Mouse (Mus musculus) myocyte (in vitro differentiated cells): ENCODE results near the gene Lamb2. TPM values are rescaled to one million over a fixed set of nuclear protein-coding genes. Genes with fewer than 3 reads are reported as not detected.

Experiments used
- H3K27me3 ChIP-seq: one replicate; pipeline ENCODE4 v1.6.1; 2011; ENCODE audit not compliant: control insufficient read depth, insufficient read depth, insufficient read length
- H3K36me3 ChIP-seq: one replicate; pipeline ENCODE4 v1.6.1; 2011; ENCODE audit not compliant: control insufficient read depth, insufficient read depth
- H3K4me2 ChIP-seq: one replicate; pipeline ENCODE4 v1.6.1; 2011; ENCODE audit warnings: low read depth, control low read depth
- H3K4me3 ChIP-seq: one replicate; pipeline ENCODE4 v1.5.1; 2011; ENCODE audit warnings: mild to moderate bottlenecking, control low read depth, moderate library complexity
- H3K79me2 ChIP-seq: one replicate; pipeline ENCODE4 v1.6.1; 2011; ENCODE audit not compliant: control insufficient read depth, insufficient read depth
- H3ac ChIP-seq: one replicate; pipeline ENCODE4 v1.6.1; 2011; ENCODE audit not compliant: control insufficient read depth, insufficient read length
- CEBPB ChIP-seq: IDR thresholded peaks from 2 replicates; pipeline ENCODE4 v1.6.1; 2011; ENCODE audit warnings: mild to moderate bottlenecking, moderate library complexity; ENCODE audit not compliant: poor library complexity, insufficient read depth, severe bottlenecking
- E2F4 ChIP-seq: IDR thresholded peaks from one replicate; pipeline ENCODE4 v1.6.1; 2011; ENCODE audit warnings: mild to moderate bottlenecking, control low read depth, moderate library complexity; ENCODE audit not compliant: insufficient read depth
- MAX ChIP-seq: IDR thresholded peaks from one replicate; pipeline ENCODE4 v1.6.1; 2011; ENCODE audit warnings: low read depth, mild to moderate bottlenecking, control low read depth
- MYOD1 ChIP-seq, 3 experiments: IDR thresholded peaks; one replicate each; pipeline ENCODE4 v1.6.1; 2011; ENCODE audit warnings: control low read depth in 2 of 3, low read depth in 2 of 3, mild to moderate bottlenecking in 2 of 3, moderate library complexity in 1 of 3; ENCODE audit not compliant: insufficient read length in 2 of 3, control insufficient read depth in 1 of 3
- MYOG ChIP-seq, 3 experiments: IDR thresholded peaks; one replicate each; pipeline ENCODE4 v1.6.1; 2011; ENCODE audit warnings: control low read depth in 2 of 3, low read depth in 2 of 3, mild to moderate bottlenecking in 2 of 3; ENCODE audit not compliant: insufficient read length in 2 of 3, control insufficient read depth in 1 of 3, insufficient read depth in 1 of 3
- POLR2A ChIP-seq: IDR thresholded peaks from one replicate; pipeline ENCODE4 v1.6.1; 2011; ENCODE audit warnings: low read depth, mild to moderate bottlenecking, control low read depth, moderate library complexity; ENCODE audit not compliant: insufficient read length
- POLR2AphosphoS2 ChIP-seq: IDR thresholded peaks from one replicate; pipeline ENCODE4 v1.6.1; 2011; ENCODE audit warnings: low read depth, control low read depth; ENCODE audit not compliant: insufficient read length
- REST ChIP-seq: IDR thresholded peaks from one replicate; pipeline ENCODE4 v1.6.1; 2011; ENCODE audit warnings: mild to moderate bottlenecking, control low read depth, moderate library complexity; ENCODE audit not compliant: insufficient read depth, insufficient read length
- SRF ChIP-seq: IDR thresholded peaks from one replicate; pipeline ENCODE4 v1.6.1; 2011; ENCODE audit warnings: low read depth; ENCODE audit not compliant: control insufficient read depth, insufficient read length
- TCF12 ChIP-seq: IDR thresholded peaks from one replicate; pipeline ENCODE4 v1.6.1; 2011; ENCODE audit warnings: mild to moderate bottlenecking, control low read depth; ENCODE audit not compliant: poor library complexity, insufficient read depth, severe bottlenecking
- TCF3 ChIP-seq: IDR thresholded peaks from one replicate; pipeline ENCODE4 v1.6.1; 2011; ENCODE audit warnings: low read depth, control low read depth; ENCODE audit not compliant: insufficient read length
- USF1 ChIP-seq: IDR thresholded peaks from one replicate; pipeline ENCODE4 v1.6.1; 2011; ENCODE audit warnings: low read depth, mild to moderate bottlenecking, control low read depth, moderate library complexity
- polyA plus RNA-seq: library from polyadenylated mRNA; unstranded; fragments of >200 nt; fragmentation: generic; extraction: Trizol; gene quantifications from one replicate; pipeline ENCODE4 v1.2.1, GENCODE M21; 2012; ENCODE audit warnings: missing spikeins

Gene Lamb2
- polyA plus RNA-seq, 1 experiment: 61.6 TPM

GRCm38 (mm10) chr9:108508776-108509175 is 29.2 kb downstream of the Lamb2 start:
- peaks cover 21% of the 10 kb centered on the region for H3K36me3 ChIP-seq
- peak overlapping the region; percentile 99 for H3K4me2 ChIP-seq
- H3K27me3 ChIP-seq: no peaks in the 10 kb centered on the region
- H3K79me2 ChIP-seq: peaks cover 11% of the 10 kb centered on the region
- peak overlapping the region; percentile 75 for H3ac ChIP-seq
- TF ChIP-seq TCF3 (no peak), MYOG (IDR thresholded peaks at IDR 0.05; ENCODE audit: control insufficient read depth in 1 of 3, insufficient read depth in 1 of 3, insufficient read length in 2 of 3, low read depth in 2 of 3) (no peak)
- H3K4me3 ChIP-seq: peak overlapping the region; percentile 72

- TF ChIP-seq MYOG (IDR thresholded peaks at IDR 0.05; ENCODE audit: control insufficient read depth in 1 of 3, insufficient read depth in 1 of 3, insufficient read length in 2 of 3, low read depth in 2 of 3): no peak
- peak; percentile 84 for TF ChIP-seq POLR2A
- peak; percentile 2 for TF ChIP-seq SRF
- peak; percentile 50 for TF ChIP-seq POLR2AphosphoS2
Observed at GRCm38 (mm10) chr9:108516380-108517251, 37.1 kb downstream of the Lamb2 start, which contains the start of gene Qrich1. TSS of gene Qrich1 (plus strand) at chr9:108516806.

GRCm38 (mm10) chr9:108517253-108517930 is 37.9 kb downstream of the Lamb2 start:
- TF ChIP-seq SRF (no peak), REST (no peak), TCF3 (no peak), POLR2AphosphoS2 (peak; percentile 46), TCF12 (no peak), MYOD1 (IDR thresholded peaks at IDR 0.05; ENCODE audit: control insufficient read depth in 1 of 3, insufficient read length in 2 of 3, low read depth in 2 of 3) (no peak), MYOG (IDR thresholded peaks at IDR 0.05; ENCODE audit: control insufficient read depth in 1 of 3, insufficient read depth in 1 of 3, insufficient read length in 2 of 3, low read depth in 2 of 3) (peak in 2 of 3 experiments; percentile 10 to 20), CEBPB (no peak)
- H3K79me2 ChIP-seq: peaks cover 46% of the 10 kb centered on the region
- peak overlapping the region; percentile 79 for H3K4me2 ChIP-seq
- peak overlapping the region; percentile 73 for H3K4me3 ChIP-seq
- H3K36me3 ChIP-seq: peaks cover 22% of the 10 kb centered on the region
- H3K27me3 ChIP-seq: no peaks in the 10 kb centered on the region
- H3ac ChIP-seq: peak overlapping the region; percentile 97

More at GRCm38 (mm10) chr9:108516380-108517251, 37.1 kb downstream of the Lamb2 start, which contains the start of gene Qrich1:
- H3ac ChIP-seq: peak within 1 kb of the TSS; percentile 97
- H3K4me2 ChIP-seq: peak within 1 kb of the TSS; percentile 79
- H3K79me2 ChIP-seq: peaks cover 39% of the 10 kb centered on the region
- H3K4me3 ChIP-seq: peak within 1 kb of the TSS; percentile 73
- no peaks in the 10 kb centered on the region for H3K27me3 ChIP-seq
- peaks cover 29% of the 10 kb centered on the region for H3K36me3 ChIP-seq

GRCm38 (mm10) chr9:108517931-108518332 is 38.4 kb downstream of the Lamb2 start:
- Histone ChIP-seq H3K79me2 (peaks cover 52% of the 10 kb centered on the region), H3K36me3 (peaks cover 17% of the 10 kb centered on the region), H3K4me3 (peak overlapping the region; percentile 73), H3ac (peak overlapping the region; percentile 97), H3K4me2 (peak overlapping the region; percentile 79), H3K27me3 (no peaks in the 10 kb centered on the region)
- no peak for TF ChIP-seq E2F4
- no peak for TF ChIP-seq POLR2A
- no peak for TF ChIP-seq CEBPB
- no peak for TF ChIP-seq MAX
- TF ChIP-seq POLR2AphosphoS2: no peak
- TF ChIP-seq REST: no peak
- TF ChIP-seq MYOD1 (IDR thresholded peaks at IDR 0.05; ENCODE audit: control insufficient read depth in 1 of 3, insufficient read length in 2 of 3, low read depth in 2 of 3): no peak
- no peak for TF ChIP-seq MYOG (IDR thresholded peaks at IDR 0.05; ENCODE audit: control insufficient read depth in 1 of 3, insufficient read depth in 1 of 3, insufficient read length in 2 of 3, low read depth in 2 of 3)
- TF ChIP-seq USF1: no peak

GRCm38 (mm10) chr9:108521604-108522003 is 42.1 kb downstream of the Lamb2 start:
- TF ChIP-seq MYOD1 (IDR thresholded peaks at IDR 0.05; ENCODE audit: control insufficient read depth in 1 of 3, insufficient read length in 2 of 3, low read depth in 2 of 3): no peak
- no peak for TF ChIP-seq MAX
- no peak for TF ChIP-seq REST
- no peak for TF ChIP-seq TCF12
- no peak for TF ChIP-seq SRF
- no peak for TF ChIP-seq USF1
- TF ChIP-seq CEBPB: no peak
- TF ChIP-seq TCF3: no peak
- TF ChIP-seq POLR2A: no peak
- no peak for TF ChIP-seq MYOG (IDR thresholded peaks at IDR 0.05; ENCODE audit: control insufficient read depth in 1 of 3, insufficient read depth in 1 of 3, insufficient read length in 2 of 3, low read depth in 2 of 3)
- no peak for TF ChIP-seq E2F4
- TF ChIP-seq POLR2AphosphoS2: no peak
- Histone ChIP-seq H3K79me2 (peaks cover 89% of the 10 kb centered on the region), H3K4me3 (no peak overlapping the region), H3K4me2 (peak overlapping the region; percentile 30), H3K27me3 (no peaks in the 10 kb centered on the region), H3ac (no peak overlapping the region), H3K36me3 (peaks cover 3% of the 10 kb centered on the region)
